ENCODE assay signal across 14 mouse cellular contexts in the genomic region with DNA sequence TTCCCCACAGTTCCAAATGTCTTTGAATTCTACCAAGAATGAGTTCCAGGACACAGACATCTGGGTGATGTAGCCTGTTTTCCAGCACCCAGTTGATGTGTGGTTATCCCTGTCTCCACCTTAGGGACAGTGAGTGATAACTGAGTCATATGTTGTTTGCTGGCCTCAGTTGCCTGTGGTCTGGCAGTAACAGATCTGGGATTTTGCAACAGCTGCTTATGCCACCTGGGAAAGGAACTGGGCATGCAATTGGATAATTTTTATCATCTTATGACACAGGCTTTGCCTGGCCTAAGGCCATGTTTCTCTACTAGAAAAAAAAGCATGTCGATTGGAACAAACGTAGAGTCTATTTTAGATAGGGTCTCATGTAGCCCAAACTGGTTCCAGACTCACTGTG. TPM values are rescaled to one million over a fixed set of nuclear protein-coding genes. Genes with fewer than 3 reads are reported as not detected.
DNase-seq lines count a peak whose midpoint lies in the region; ATAC-seq and TF ChIP-seq lines count a peak whose summit lies in the region.
"Had no signal": no experiment of that assay in that cellular context is flagged by ENCODE, and none has a peak within 500 bp of the region (broad histone marks: within the 10 kb centered on the region; RNA-seq: fewer than 3 reads in every experiment).

No protein-coding gene starts in this region.

- ATAC-seq in kidney, postnatal 0 days (replicated peaks; ENCODE audit: low FRiP score, low read depth), result no peak
- ATAC-seq: activated CD4-positive, CD25-positive, alpha-beta regulatory T cell, adult 4 months had no signal

- H3K9ac ChIP-seq in kidney, postnatal 0 days (ENCODE audit: low read depth, low read length), result no peak overlapping the region
- H3K9ac ChIP-seq: limb, embryonic 13.5 days had no signal

- H3K79me3 ChIP-seq in C2C12 (ENCODE audit: low read depth), result no peaks in the 10 kb centered on the region

- H3K4me1 ChIP-seq in kidney, postnatal 0 days (replicated peaks; ENCODE audit: insufficient read depth, low read length), result no peaks in the 10 kb centered on the region
- H3K4me1 ChIP-seq: hindbrain, embryonic 10.5 days; limb, embryonic 13.5 days had no signal

- H3K4me2 ChIP-seq in kidney, postnatal 0 days (ENCODE audit: low read length), result no peak overlapping the region
- H3K4me2 ChIP-seq: limb, embryonic 13.5 days had no signal

- no peak for TF ChIP-seq CTCF in kidney, postnatal 0 days (IDR thresholded peaks at IDR 0.05; ENCODE audit: low read depth)
- no peak for TF ChIP-seq CTCF in C2C12 (IDR thresholded peaks at IDR 0.05; ENCODE audit: control insufficient read depth, insufficient read depth, insufficient read length)

- no peaks in the 10 kb centered on the region for H3K27me3 ChIP-seq in kidney, postnatal 0 days (ENCODE audit: insufficient read depth, low read length)
- no peaks in the 10 kb centered on the region for H3K27me3 ChIP-seq in C2C12 (ENCODE audit: control insufficient read depth, insufficient read depth, insufficient read length)
- H3K27me3 ChIP-seq: limb, embryonic 13.5 days had no signal

- no peaks in the 10 kb centered on the region for H3K79me2 ChIP-seq in C2C12 (ENCODE audit: control insufficient read depth, insufficient read depth)

- H3ac ChIP-seq in C2C12 (ENCODE audit: control insufficient read depth, insufficient read length, low read depth), result no peak overlapping the region

- DNase-seq in kidney, postnatal 0 days (ENCODE audit: low spot score), result no peak
- DNase-seq in kidney, adult 8-10 months, result no peak
- DNase-seq in 3134 (ENCODE audit: extremely low read depth, insufficient read length, low spot score), result peak; percentile 57
- peak; percentile 76 for DNase-seq in heart, adult 8-10 months (ENCODE audit: low spot score)
- no peak for DNase-seq in retina, postnatal 1 day
- DNase-seq in cerebellum, adult 11 months, result no peak
- DNase-seq: cerebellum, postnatal 25 days; kidney, adult 11 months had no signal

- no peak overlapping the region for H3K4me3 ChIP-seq in kidney, postnatal 0 days (replicated peaks; ENCODE audit: low read depth, low read length)
- H3K4me3 ChIP-seq in C2C12 (ENCODE audit: insufficient read depth, poor library complexity, severe bottlenecking), result no peak overlapping the region
- H3K4me3 ChIP-seq: hindbrain, embryonic 10.5 days; limb, embryonic 13.5 days had no signal

- H3K9me3 ChIP-seq in kidney, postnatal 0 days (replicated peaks; ENCODE audit: low read length), result no peaks in the 10 kb centered on the region
- H3K9me3 ChIP-seq: hindbrain, embryonic 10.5 days; limb, embryonic 13.5 days had no signal

- H3K27ac ChIP-seq in kidney, postnatal 0 days, result peak overlapping the region; percentile 47; the same call in 1 of the 2 replicates
- H3K27ac ChIP-seq: hindbrain, embryonic 10.5 days; limb, embryonic 13.5 days; stomach, postnatal 0 days had no signal

- H3K36me3 ChIP-seq in kidney, postnatal 0 days (ENCODE audit: insufficient read depth, low read length), result no peaks in the 10 kb centered on the region
- no peaks in the 10 kb centered on the region for H3K36me3 ChIP-seq in C2C12 (ENCODE audit: control insufficient read depth, insufficient read depth)
- H3K36me3 ChIP-seq: hindbrain, embryonic 10.5 days; limb, embryonic 13.5 days had no signal

- WGBS in kidney, postnatal 0 days, result 76% methylated on average over 2 of the region's 2 CpGs

TF ChIP-seq in C2C12, 6 proteins besides CTCF, POLR2A, EP300 and RAD21:
- TF ChIP-seq FOSL1 (IDR thresholded peaks at IDR 0.05; ENCODE audit: insufficient read depth, low read length, poor library complexity, severe bottlenecking) (peak; percentile 77), USF1 (IDR thresholded peaks at IDR 0.05; ENCODE audit: low read depth) (no peak), MYOD1 (IDR thresholded peaks at IDR 0.05; ENCODE audit: control insufficient read depth, insufficient read length, low read depth) (peak; percentile 81), CEBPB (IDR thresholded peaks at IDR 0.05; ENCODE audit: low read depth) (peak; percentile 95), MYOG (IDR thresholded peaks at IDR 0.05; ENCODE audit: control insufficient read depth, extremely low read depth, insufficient read length) (no peak), MAX (IDR thresholded peaks at IDR 0.05) (peak; percentile 41)

RNA-seq across cellular contexts. Expression of a gene that starts 43.9 kb away (rescaled TPM):
- 0.71 TPM in 1 of 2 replicates, not detected in the other for polyA plus RNA-seq in kidney, postnatal 0 days (2015; fragmentation: Nextera tagmentation; extraction: Ambion mirVana)
- polyA plus RNA-seq in C2C12 (2012; fragmentation: generic; extraction: Trizol), result not detected
- total RNA-seq in heart, adult 8-10 months (2022), result 1,000 to 10,000 TPM; 1,239 to 2,049 (median 1,626) TPM
- total RNA-seq: megakaryocyte progenitor cell, adult 5-6 weeks had no signal
- polyA plus RNA-seq: activated CD4-positive, CD25-positive, alpha-beta regulatory T cell, adult 4 months; hindbrain, embryonic 10.5 days; limb, embryonic 13.5 days; stomach, postnatal 0 days had no signal

Comparison
In these comparisons a context has a peak if more than half of its experiments do, and no peak if none do; other contexts are left out.
1. DNase-seq: peak in 3134 (single experiment) and heart, adult 8-10 months (single experiment); none in kidney, postnatal 0 days (single experiment), kidney, adult 8-10 months (0 of 2), retina, postnatal 1 day (single experiment) and cerebellum, adult 11 months (single experiment).